Mouse (Mus musculus) lung, embryonic 16.5 days (tissue): ENCODE data around the gene Zfhx3. TPM values are rescaled to one million over a fixed set of nuclear protein-coding genes. Genes with fewer than 3 reads are reported as not detected.

Experiments used
- ATAC-seq: fragments of 200-750 bp; cut with Nextera tagmentation; 2 replicates; pipeline ENCODE4 v1.8.0; 2017; ENCODE audit warnings: low read depth, mild to moderate bottlenecking, moderate library complexity
- H3K27ac ChIP-seq: fragments of 300-500 bp; sonication (generic); 2 replicates; pipeline ENCODE4 v1.5.1; 2014; ENCODE audit warnings: mild to moderate bottlenecking, control low read depth, low read length
- H3K27me3 ChIP-seq: fragments of 300-500 bp; sonication (generic); 2 replicates; pipeline ENCODE4 v1.6.1; 2014; ENCODE audit warnings: low read depth, low read length, mixed read lengths; ENCODE audit not compliant: control insufficient read depth, insufficient read depth
- H3K36me3 ChIP-seq: fragments of 300-500 bp; sonication (generic); 2 replicates; pipeline ENCODE4 v1.6.1; 2014; ENCODE audit warnings: low read length; ENCODE audit not compliant: control insufficient read depth, insufficient read depth
- H3K4me1 ChIP-seq: fragments of 300-500 bp; sonication (generic); replicated peaks from 2 replicates; pipeline ENCODE4 v1.6.1; 2014; ENCODE audit warnings: low read length, mixed read lengths; ENCODE audit not compliant: control insufficient read depth, insufficient read depth
- H3K4me2 ChIP-seq: fragments of 300-500 bp; sonication (generic); 2 replicates; pipeline ENCODE4 v1.6.1; 2014; ENCODE audit warnings: low read depth, low read length, control low read depth
- H3K4me3 ChIP-seq: fragments of 300-500 bp; sonication (generic); 2 replicates; pipeline ENCODE4 v1.5.1; 2014; ENCODE audit warnings: mild to moderate bottlenecking, low read length, control low read depth
- H3K9ac ChIP-seq: fragments of 300-500 bp; sonication (generic); 2 replicates; pipeline ENCODE4 v1.6.1; 2014; ENCODE audit warnings: low read length, control low read depth
- H3K9me3 ChIP-seq: fragments of 300-500 bp; sonication (generic); 2 replicates; pipeline ENCODE4 v1.6.1; 2016; ENCODE audit warnings: low read length; ENCODE audit not compliant: control insufficient read depth
- WGBS: fragments of 180-500 bp; shearing (Covaris S2); extraction: QIAGEN DNeasy Blood & Tissue Kit; methylation state at CpG from one replicate; pipeline ENCODE4 v1.1.7; 2014; 5-methylcytosine and 5-hydroxymethylcytosine counted together
- polyA plus RNA-seq: library from polyadenylated mRNA; unstranded; fragments of >200 nt; fragmentation: Nextera tagmentation; extraction: Ambion mirVana; gene quantifications from 2 replicates; pipeline ENCODE4 v1.2.1, GENCODE M21; 2015

Gene Zfhx3
- polyA plus RNA-seq, 1 experiment from 2014 or later = 12.7 TPM

GRCm38 (mm10) chr8:108803017-108803416 is 860.6 kb downstream of the Zfhx3 start:
- 70% methylated on average over 6 of the region's 6 CpGs for WGBS
- Histone ChIP-seq H3K36me3 (peaks cover 15% of the 10 kb centered on the region), H3K9me3 (no peaks in the 10 kb centered on the region), H3K9ac (no peak overlapping the region), H3K27me3 (no peaks in the 10 kb centered on the region), H3K4me1 (peaks cover 9% of the 10 kb centered on the region), H3K27ac (no peak overlapping the region), H3K4me3 (no peak overlapping the region), H3K4me2 (no peak overlapping the region)
- no peak for ATAC-seq

DNA sequence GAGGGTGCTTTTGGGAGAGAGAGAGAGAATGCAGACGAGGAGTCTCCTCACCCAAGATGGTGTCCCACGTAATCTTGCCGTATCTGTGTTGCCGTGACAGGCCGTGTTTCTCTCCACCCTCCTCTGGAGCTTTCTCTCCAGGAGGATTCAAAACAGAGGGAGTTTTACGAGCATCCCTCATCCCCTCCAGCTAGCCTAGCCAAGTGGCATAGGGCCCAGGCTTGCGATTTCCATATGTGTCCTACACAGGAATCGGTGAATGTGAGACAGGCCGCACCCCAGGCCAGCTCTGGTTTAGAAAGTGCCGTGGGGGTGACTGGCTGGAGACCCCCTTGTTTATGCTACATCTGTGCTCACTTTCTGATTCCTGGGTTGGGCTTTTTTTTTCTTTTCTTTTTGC is 869.2 kb downstream of the Zfhx3 start:
- no peak for ATAC-seq
- H3K27me3 ChIP-seq = no peaks in the 10 kb centered on the region
- WGBS = 56% methylated on average over 10 of the region's 10 CpGs

GRCm38 (mm10) chr8:108813375-108813774 is 870.9 kb downstream of the Zfhx3 start:
- H3K9ac ChIP-seq = no peak overlapping the region
- no peaks in the 10 kb centered on the region for H3K27me3 ChIP-seq
- WGBS = 47% methylated on average over 12 of the region's 12 CpGs
- ATAC-seq = peak; percentile 10; the same call in 1 of the 2 replicates
- no peak overlapping the region for H3K4me3 ChIP-seq
- no peaks in the 10 kb centered on the region for H3K36me3 ChIP-seq
- H3K4me1 ChIP-seq = peaks cover 24% of the 10 kb centered on the region
- no peak overlapping the region for H3K4me2 ChIP-seq
- no peak overlapping the region for H3K27ac ChIP-seq
- no peaks in the 10 kb centered on the region for H3K9me3 ChIP-seq

More for the DNA sequence above, 869.2 kb downstream of the Zfhx3 start:
- Histone ChIP-seq H3K4me2 (no peak overlapping the region), H3K36me3 (peaks cover 2% of the 10 kb centered on the region; the same call in 1 of the 2 replicates), H3K4me3 (no peak overlapping the region), H3K27ac (no peak overlapping the region), H3K9me3 (no peaks in the 10 kb centered on the region), H3K4me1 (peaks cover 24% of the 10 kb centered on the region), H3K9ac (no peak overlapping the region)

DNA sequence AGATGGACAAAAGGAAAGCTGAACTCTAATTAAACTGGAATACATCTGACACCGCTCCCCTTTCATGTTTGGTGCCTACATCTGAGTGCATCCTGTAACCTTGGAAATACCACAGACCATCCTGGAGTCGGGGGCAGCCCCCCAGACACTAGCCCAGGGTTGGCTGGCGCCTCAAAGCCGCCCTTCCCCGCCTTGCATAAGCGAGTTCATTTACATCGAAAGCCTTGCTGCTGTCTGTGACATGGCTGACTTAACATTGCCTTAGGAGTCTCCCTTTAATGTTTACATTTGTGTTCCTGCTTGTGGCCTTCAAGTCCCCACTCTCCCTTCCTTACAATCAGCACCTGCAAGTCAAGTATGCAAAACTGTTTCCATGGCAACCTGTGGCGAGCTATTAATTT is 876.8 kb downstream of the Zfhx3 start:
- ATAC-seq = peak; percentile 16

DNA sequence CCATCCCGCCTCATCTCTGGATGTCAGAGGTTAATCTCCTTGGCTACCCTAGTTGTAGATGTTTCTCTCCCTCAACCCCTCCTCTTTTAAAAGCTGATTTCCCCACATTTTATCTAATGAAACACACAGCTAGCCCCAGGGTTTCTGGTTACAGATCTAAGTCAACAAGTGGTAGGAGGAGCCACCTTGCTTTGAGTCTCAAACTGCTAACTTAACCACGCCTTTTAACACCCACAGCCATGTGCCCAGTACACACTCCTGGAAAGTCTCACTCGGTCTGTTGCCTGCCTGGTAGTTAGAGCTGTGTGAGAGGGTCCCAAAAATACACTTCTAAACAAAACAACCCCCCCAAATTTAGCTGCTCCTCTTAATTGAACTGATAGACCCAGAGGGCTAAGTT is 877.4 kb downstream of the Zfhx3 start:
- H3K4me3 ChIP-seq = no peak overlapping the region
- no peaks in the 10 kb centered on the region for H3K36me3 ChIP-seq
- H3K4me1 ChIP-seq = peaks cover 41% of the 10 kb centered on the region
- no peaks in the 10 kb centered on the region for H3K9me3 ChIP-seq
- peak; percentile 64 for ATAC-seq
- H3K9ac ChIP-seq = no peak overlapping the region
- 7% methylated on average over 3 of the region's 3 CpGs for WGBS
- H3K27me3 ChIP-seq = no peaks in the 10 kb centered on the region
- peak overlapping the region; percentile 67; the same call in 1 of the 2 replicates for H3K27ac ChIP-seq
- peak overlapping the region; percentile 43 for H3K4me2 ChIP-seq

More for the DNA sequence above, 876.8 kb downstream of the Zfhx3 start:
- peak overlapping the region; percentile 31 for H3K27ac ChIP-seq
- H3K9ac ChIP-seq = no peak overlapping the region
- H3K4me2 ChIP-seq = no peak overlapping the region
- H3K27me3 ChIP-seq = no peaks in the 10 kb centered on the region
- 16% methylated on average over 8 of the region's 8 CpGs for WGBS
- H3K36me3 ChIP-seq = no peaks in the 10 kb centered on the region
- H3K4me3 ChIP-seq = no peak overlapping the region
- no peaks in the 10 kb centered on the region for H3K9me3 ChIP-seq
- peaks cover 41% of the 10 kb centered on the region for H3K4me1 ChIP-seq

- Histone ChIP-seq H3K4me1 (peaks cover 41% of the 10 kb centered on the region), H3K9ac (no peak overlapping the region), H3K36me3 (no peaks in the 10 kb centered on the region), H3K27ac (0 out of 2 replicates have a peak overlapping the region, but pooled peaks have one; percentile 11), H3K27me3 (no peaks in the 10 kb centered on the region), H3K9me3 (no peaks in the 10 kb centered on the region), H3K4me2 (peak overlapping the region; percentile 43), H3K4me3 (peak overlapping the region; percentile 22)
- ATAC-seq = peak; percentile 75
- WGBS = 28% methylated on average over 6 of the region's 6 CpGs
Measured at GRCm38 (mm10) chr8:108820634-108821033, 878.2 kb downstream of the Zfhx3 start.

GRCm38 (mm10) chr8:108822841-108823266 is 880.4 kb downstream of the Zfhx3 start:
- WGBS = 21% methylated on average over 15 of the region's 15 CpGs
- no peaks in the 10 kb centered on the region for H3K36me3 ChIP-seq
- no peak overlapping the region for H3K9ac ChIP-seq
- H3K27ac ChIP-seq = peak overlapping the region; percentile 7; the same call in 1 of the 2 replicates
- no peaks in the 10 kb centered on the region for H3K27me3 ChIP-seq
- H3K4me3 ChIP-seq = no peak overlapping the region
- no peaks in the 10 kb centered on the region for H3K9me3 ChIP-seq
- H3K4me1 ChIP-seq = peaks cover 43% of the 10 kb centered on the region
- H3K4me2 ChIP-seq = peak overlapping the region; percentile 4; the same call in 1 of the 2 replicates
- ATAC-seq = peak; percentile 68

DNA sequence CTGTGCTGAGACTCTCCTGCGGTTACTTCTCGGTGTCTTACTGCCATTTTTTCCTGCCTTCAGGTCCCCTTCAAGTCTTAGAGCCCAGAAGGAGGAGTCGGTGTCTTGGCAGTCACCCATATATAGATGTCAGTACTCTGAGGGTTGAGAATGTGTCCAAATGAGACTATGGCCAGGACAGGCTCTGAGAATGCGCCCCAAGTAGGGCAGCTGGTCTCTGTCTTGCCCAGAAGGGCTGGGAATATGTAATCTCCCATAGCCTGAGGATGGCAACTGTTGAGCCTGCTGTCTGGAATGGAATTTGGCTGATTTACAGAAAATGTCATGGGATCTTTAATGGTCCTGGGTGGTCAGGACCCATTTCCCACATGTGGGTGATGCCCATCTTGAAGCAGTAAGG is 881.6 kb downstream of the Zfhx3 start:
- Histone ChIP-seq H3K4me3 (no peak overlapping the region), H3K27ac (no peak overlapping the region), H3K9me3 (no peaks in the 10 kb centered on the region), H3K27me3 (no peaks in the 10 kb centered on the region), H3K4me2 (no peak overlapping the region), H3K9ac (no peak overlapping the region), H3K4me1 (peaks cover 42% of the 10 kb centered on the region), H3K36me3 (no peaks in the 10 kb centered on the region)
- no peak for ATAC-seq
- 85% methylated on average over 4 of the region's 4 CpGs for WGBS

- Histone ChIP-seq H3K4me2 (no peak overlapping the region), H3K4me1 (peaks cover 21% of the 10 kb centered on the region), H3K9me3 (no peaks in the 10 kb centered on the region), H3K27me3 (no peaks in the 10 kb centered on the region), H3K36me3 (no peaks in the 10 kb centered on the region), H3K4me3 (no peak overlapping the region), H3K9ac (no peak overlapping the region), H3K27ac (no peak overlapping the region)
- ATAC-seq = no peak
- WGBS = 71% methylated on average over 4 of the region's 4 CpGs
Measured at GRCm38 (mm10) chr8:108826414-108826813, 884.0 kb downstream of the Zfhx3 start.

DNA sequence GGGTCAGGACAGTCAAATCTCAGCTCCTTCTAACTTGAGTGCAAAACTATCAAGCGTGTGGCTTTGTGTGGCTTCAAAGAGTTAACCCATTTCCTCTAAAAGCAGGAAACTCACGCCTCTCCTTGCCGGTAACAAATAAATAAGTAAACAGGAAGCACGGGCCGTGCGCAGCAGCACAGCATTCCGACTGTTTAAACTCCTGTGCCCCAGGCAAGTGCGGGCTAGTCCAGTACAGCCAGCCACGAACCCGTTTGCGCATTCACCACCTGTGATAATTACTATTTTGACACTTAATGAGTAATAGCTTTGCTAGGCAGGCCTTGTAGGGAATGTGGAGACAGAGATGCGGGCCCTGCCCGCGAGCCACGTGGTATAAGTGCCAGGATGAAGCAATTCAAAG is 885.0 kb downstream of the Zfhx3 start:
- no peak overlapping the region for H3K4me3 ChIP-seq
- no peak for ATAC-seq
- no peak overlapping the region for H3K27ac ChIP-seq
- WGBS = 58% methylated on average over 15 of the region's 15 CpGs
- H3K9ac ChIP-seq = no peak overlapping the region
- peaks cover 19% of the 10 kb centered on the region for H3K4me1 ChIP-seq
- H3K9me3 ChIP-seq = no peaks in the 10 kb centered on the region
- H3K4me2 ChIP-seq = no peak overlapping the region
- no peaks in the 10 kb centered on the region for H3K27me3 ChIP-seq
- no peaks in the 10 kb centered on the region for H3K36me3 ChIP-seq
